Mouse (Mus musculus): Measurements from ENCODE around the gene Snx29.
"Not testable (repeated sequence)": the region's sequence is repeated elsewhere in the genome, so short reads cannot be mapped to it uniquely, and the experiment has no call there.

The Snx29 gene

GRCm38 (mm10) chr16:11448696-11449095 lies 126.0 kb downstream of the Snx29 start:
- not testable (repeated sequence) for DNase-seq (ENCODE audit: low spot score in 2 of 2)

DNA sequence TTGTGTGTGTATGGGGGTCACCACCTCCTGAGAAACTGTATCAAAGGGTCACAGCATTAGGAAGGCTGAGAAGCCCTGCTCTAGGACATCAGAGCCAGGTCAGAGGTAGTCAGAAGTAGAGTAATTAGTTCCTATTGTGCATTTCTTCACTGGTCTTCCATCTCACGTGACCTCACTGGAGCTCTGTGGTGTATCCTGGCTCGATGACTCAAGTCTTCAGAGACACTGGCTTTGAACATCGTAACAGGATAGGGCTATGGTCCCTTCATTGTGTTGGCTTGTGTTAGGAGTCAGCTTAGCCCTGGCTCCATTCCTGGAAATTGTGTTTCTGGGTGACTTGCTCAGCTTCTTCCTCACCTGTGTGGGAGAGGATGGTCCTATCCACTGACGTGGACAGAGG lies 126.6 kb downstream of the Snx29 start:
- no peak for DNase-seq (ENCODE audit: low spot score in 2 of 2)

- no peak for DNase-seq (ENCODE audit: low spot score in 2 of 2)
These were observed 127.9 kb downstream of the Snx29 start for GRCm38 (mm10) chr16:11450626-11451025.

GRCm38 (mm10) chr16:11454871-11455270 lies 132.2 kb downstream of the Snx29 start:
- DNase-seq (ENCODE audit: low spot score in 2 of 2), result no peak

DNA sequence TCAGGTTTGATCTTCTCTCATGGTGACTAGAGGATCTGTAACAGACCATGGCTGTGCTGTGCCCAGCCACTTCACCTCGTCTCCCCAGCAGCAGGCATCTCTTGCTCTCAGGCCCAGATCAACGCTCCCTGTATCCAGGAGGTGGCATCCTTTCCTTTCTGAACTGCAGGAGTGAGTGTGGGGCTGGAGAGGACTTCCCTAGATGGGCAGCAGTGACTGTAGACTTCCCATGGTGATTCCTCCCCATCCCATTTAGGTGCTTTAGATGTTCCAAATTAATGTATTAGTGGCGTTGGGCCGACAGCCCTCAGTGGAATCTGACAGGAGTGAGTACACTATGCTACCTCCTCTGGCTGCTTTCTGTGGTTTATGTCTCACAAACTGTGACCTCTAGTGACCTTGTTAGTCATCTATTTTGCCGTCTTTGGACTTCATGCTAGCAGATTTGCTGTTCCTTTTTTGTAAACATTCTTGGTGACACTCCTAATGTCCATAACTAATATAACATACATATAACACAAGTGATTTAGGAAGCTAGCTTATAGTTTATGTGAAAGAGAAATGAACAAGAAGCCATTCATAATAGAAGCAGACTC lies 132.9 kb downstream of the Snx29 start:
- DNase-seq (ENCODE audit: low spot score in 2 of 2), result peak in 1 of 2 experiments; percentile 19

- peak; percentile 22 to 31 for DNase-seq (ENCODE audit: low spot score in 2 of 2)
These were observed 133.5 kb downstream of the Snx29 start for GRCm38 (mm10) chr16:11456141-11456645.

DNA sequence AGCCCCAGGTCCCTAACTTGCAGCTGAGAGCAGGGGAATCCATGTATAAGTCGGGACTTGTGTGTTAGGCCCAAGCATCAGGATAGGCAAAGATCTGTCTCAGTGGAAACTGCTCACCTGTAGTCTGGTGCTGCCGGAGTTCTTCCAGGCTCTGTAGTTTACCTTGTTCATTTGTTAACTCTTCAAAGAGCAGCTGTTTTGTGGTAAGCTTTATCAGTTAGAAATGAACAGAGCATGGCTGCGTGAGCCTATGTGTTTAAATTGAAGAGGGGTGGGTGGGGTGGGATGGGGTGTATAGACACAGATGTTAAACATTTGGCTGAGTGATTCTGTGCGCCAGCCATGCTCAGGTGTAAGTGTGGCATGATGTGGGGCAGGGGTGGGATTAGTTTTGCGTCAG lies 134.4 kb downstream of the Snx29 start:
- DNase-seq (ENCODE audit: low spot score in 2 of 2), result no peak

- DNase-seq (ENCODE audit: low spot score in 2 of 2), result no peak
These were observed 135.1 kb downstream of the Snx29 start for GRCm38 (mm10) chr16:11457609-11458350.

DNA sequence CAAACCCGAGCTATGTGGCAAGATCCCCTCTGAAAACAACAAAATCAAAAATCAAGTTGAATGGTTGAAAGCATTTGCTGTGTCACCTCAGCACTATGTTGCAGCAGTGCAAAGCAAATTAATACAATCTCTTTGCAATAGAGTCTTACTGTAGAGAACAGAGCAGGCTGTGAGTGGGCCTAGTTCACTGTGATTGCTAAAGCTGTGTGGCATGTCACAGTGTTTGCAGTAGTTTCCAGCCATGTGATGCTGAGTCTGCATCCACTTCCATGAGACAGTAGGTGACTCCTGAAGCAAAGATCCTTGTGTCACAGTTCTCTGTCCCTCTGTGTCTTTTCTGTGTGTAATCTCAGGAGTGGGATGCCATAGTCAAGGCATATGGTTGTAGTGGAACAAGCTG lies 137.5 kb downstream of the Snx29 start:
- no peak for DNase-seq (ENCODE audit: low spot score in 2 of 2)

DNA sequence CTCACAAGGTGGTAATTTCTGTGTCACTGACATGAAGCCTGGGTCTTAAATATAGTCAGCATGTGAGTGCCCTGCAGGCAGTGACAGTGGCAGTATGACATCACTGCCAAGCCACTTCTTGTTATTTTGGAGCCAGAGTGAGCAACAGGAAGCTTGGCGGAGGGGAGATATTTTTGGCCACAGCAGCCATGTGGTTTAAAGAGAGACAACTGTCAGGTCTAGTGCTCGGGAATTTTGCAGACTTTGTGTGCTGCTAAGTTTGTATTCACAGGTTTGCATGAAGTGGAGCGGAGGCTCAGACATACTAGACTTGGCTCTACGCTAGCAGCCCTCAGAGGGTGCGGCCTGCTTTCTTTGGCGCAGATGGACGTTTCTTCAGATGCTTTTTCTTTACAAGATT lies 138.9 kb downstream of the Snx29 start:
- no peak for DNase-seq (ENCODE audit: low spot score in 2 of 2)

DNA sequence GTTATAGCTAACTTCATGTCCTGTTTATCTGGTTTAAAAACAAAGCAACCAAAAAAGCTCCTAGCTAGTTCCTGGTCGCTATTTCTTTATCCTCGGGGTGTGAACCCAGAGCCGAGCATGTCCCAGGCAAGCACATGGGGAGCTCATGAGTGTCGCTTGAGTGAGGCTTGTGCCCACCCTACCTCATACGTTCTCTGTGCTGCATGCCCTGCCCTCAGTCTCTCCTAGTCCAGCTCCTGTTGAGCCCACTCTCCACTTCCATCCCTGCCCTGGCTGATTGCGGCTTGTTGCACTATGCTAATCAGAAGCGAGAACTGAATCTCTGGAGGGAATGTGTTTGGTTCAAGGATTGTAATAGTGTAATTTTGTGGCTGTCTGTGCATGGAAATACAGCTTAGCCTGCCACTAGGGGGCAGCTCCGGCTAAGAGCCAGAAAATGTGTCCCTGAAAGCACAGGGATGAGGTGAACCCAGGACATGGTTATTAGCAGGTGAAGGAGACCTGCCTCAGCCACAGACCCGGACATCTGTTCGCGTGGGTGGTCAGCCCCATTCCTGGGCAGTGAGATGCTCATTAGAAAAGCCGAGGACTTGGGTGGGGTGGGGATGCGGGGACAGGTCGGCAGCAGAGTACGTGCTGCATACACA lies 145.9 kb downstream of the Snx29 start:
- peak; percentile 22 to 43 for DNase-seq (ENCODE audit: low spot score in 2 of 2)

DNA sequence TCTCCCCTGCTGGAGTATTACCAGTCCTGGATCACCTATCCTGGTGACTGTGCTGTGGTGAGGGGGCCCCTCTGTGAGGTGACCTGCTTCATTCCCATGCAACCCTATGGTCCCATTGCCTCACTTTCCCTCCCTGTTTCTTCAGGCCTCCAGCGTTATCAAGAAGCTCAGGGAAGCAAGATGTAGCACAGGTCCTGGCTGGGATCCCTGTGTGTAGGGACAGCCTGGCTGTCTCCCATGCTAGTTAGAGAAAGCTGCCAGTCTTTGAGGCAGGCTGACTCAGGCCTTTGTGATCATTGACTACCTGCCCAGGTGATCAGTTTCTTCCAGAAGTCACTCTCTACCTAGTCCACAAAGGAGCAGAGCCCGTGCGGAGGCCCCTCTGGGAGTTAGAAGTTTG lies 146.8 kb downstream of the Snx29 start:
- DNase-seq (ENCODE audit: low spot score in 2 of 2), result no peak

DNA sequence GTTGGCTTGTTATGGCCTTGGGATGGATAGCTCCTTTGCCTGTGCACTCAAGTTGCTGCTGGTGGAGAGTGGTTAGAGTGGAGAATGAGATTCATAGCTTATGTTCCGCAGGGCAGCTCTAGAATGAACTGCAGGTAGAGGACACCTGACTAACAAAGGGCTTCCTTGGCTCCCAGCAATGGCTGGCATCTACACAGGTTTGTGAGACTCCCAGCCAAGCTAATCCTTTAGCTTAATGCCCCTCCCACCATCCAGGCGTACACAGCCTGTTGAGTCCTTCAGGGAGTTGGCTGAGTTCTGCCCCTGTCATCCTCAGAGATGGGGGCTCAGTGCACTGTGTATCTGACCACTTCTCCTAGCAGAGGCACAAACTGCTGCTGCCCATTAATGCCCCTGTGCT lies 148.5 kb downstream of the Snx29 start:
- no peak for DNase-seq (ENCODE audit: low spot score in 2 of 2)

- DNase-seq (ENCODE audit: low spot score in 2 of 2), result no peak
These were observed 150.1 kb downstream of the Snx29 start for GRCm38 (mm10) chr16:11472852-11473251.

GRCm38 (mm10) chr16:11473474-11473873 lies 150.8 kb downstream of the Snx29 start:
- no peak for DNase-seq (ENCODE audit: low spot score in 2 of 2)

- no peak for DNase-seq (ENCODE audit: low spot score in 2 of 2)
These were observed 151.3 kb downstream of the Snx29 start for GRCm38 (mm10) chr16:11473893-11474505.

DNA sequence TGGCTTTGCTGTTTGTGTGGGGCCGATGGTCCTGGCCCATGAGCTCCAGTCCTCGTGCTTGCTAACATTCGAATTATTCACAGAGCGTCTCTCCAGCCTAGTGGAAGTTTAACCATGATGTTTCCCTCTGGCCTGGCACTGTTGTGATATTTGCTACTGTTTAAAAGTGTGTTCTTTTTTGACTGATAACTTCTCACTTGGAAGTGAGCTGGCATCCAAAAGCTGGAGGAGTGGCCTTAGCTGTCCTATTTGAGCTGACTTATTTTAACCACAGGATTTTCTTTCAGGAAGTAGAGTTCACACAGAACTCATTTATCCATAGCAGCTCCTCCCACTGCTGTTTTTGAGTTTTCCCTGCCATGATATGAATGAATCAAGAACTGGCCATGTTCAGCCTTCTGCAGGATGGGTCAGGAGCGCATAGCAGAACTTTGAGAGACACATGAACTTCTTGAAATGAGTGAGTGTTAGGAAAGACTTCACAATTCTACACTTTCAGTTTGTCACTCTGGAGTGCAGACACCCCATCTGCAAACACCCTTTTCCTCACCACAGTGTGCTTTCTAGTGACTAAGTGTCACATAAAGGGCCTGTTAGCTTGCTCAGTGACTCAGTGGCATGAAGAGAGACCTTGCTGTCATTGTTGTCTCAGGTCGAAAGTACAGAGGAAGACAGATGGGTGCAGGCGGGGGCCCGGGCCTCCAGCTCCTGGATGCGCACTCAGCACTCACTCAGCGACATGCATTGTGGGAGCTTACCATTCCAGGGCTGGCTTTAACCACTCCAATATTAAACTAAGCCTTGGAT lies 152.6 kb downstream of the Snx29 start:
- no peak for DNase-seq (ENCODE audit: low spot score in 2 of 2)

GRCm38 (mm10) chr16:11476314-11476713 lies 153.6 kb downstream of the Snx29 start:
- no peak for DNase-seq (ENCODE audit: low spot score in 2 of 2)

DNA sequence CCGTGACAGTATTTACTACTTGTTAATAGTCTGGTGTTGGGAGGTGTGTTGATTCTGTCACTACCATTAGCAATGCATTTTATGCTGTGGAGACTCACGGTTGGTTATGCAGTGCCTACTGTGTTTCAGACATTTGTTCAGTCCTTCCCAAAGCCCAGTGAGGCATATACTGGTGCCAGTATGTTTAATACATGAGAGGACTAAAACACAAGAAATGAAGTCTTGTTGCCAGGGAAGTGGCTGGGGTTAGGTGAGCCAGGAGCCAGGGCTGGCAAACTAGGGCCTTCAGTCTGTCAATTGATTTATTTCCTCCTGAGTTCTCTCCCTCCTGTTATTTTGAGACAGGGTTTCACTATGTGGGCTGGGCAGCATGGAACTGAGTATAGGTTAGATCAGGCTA lies 154.3 kb downstream of the Snx29 start:
- no peak for DNase-seq (ENCODE audit: low spot score in 2 of 2)

- DNase-seq (ENCODE audit: low spot score in 2 of 2), result no peak
These were observed 154.9 kb downstream of the Snx29 start for GRCm38 (mm10) chr16:11477591-11477990.

GRCm38 (mm10) chr16:11479605-11480004 lies 156.9 kb downstream of the Snx29 start:
- no peak for DNase-seq (ENCODE audit: low spot score in 2 of 2)

DNA sequence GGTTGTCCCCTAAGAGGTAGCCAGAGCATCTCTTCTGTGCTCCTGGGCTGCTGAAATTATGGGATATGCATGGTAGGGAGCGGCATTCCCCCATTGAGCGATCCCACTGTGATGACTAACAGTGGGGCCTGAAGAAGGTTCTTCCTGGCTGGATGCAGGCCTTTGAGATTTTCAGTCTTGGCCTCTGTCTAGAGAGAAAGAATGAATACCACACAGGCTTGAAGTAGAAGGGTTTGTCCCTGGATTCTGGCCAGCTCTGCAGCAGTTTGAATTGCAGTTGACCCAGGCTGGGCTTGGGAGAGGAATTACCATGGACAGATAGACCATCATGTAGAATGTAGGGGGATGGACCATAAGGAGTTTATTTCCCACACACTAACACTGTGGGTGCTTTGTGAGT lies 159.5 kb downstream of the Snx29 start:
- DNase-seq (ENCODE audit: low spot score in 2 of 2), result no peak

Measured in urinary bladder, adult 18-20 months (tissue).